Mouse (Mus musculus) hindbrain, embryonic 14.5 days (tissue): ENCODE results near the gene Vps13c. TPM values are rescaled to one million over a fixed set of nuclear protein-coding genes. Genes with fewer than 3 reads are reported as not detected.
A peak's percentile ranks its signal among the peaks of the same experiment; 100 is the strongest.

Source experiments
- ATAC-seq: fragments of 200-750 bp; cut with Nextera tagmentation; 2 replicates; pipeline ENCODE4 v1.8.0; 2017; ENCODE audit warnings: moderate number of reproducible peaks, mild to moderate bottlenecking, moderate TSS enrichment, moderate library complexity; ENCODE audit not compliant: low FRiP score
- DNase-seq: peaks from one replicate; pipeline ENCODE4 v3.0.0-alpha.2; 2015; ENCODE audit warnings: low spot score
- H3K27ac ChIP-seq: fragments of 300-500 bp; sonication (generic); 2 replicates; pipeline ENCODE4 v1.5.1; 2014; ENCODE audit warnings: mild to moderate bottlenecking, moderate library complexity
- H3K27me3 ChIP-seq: fragments of 300-500 bp; sonication (generic); 2 replicates; pipeline ENCODE4 v1.6.1; 2014; ENCODE audit warnings: mild to moderate bottlenecking, low read length, mixed read lengths; ENCODE audit not compliant: control insufficient read depth, insufficient read depth
- H3K36me3 ChIP-seq: fragments of 300-500 bp; sonication (generic); replicated peaks from 2 replicates; pipeline ENCODE4 v1.6.1; 2014; ENCODE audit not compliant: control insufficient read depth, insufficient read depth
- H3K4me1 ChIP-seq: fragments of 300-500 bp; sonication (generic); replicated peaks from 2 replicates; pipeline ENCODE4 v1.6.1; 2014; ENCODE audit warnings: antibody characterized with exemption, low read length, mixed read lengths; ENCODE audit not compliant: control insufficient read depth, insufficient read depth
- H3K4me2 ChIP-seq: fragments of 300-500 bp; sonication (generic); replicated peaks from 2 replicates; pipeline ENCODE4 v1.6.1; 2014; ENCODE audit warnings: mild to moderate bottlenecking, moderate library complexity
- H3K4me3 ChIP-seq: fragments of 300-500 bp; sonication (generic); replicated peaks from 2 replicates; pipeline ENCODE4 v1.5.1; 2014; ENCODE audit warnings: mild to moderate bottlenecking, low read length
- H3K9ac ChIP-seq: fragments of 300-500 bp; sonication (generic); 2 replicates; pipeline ENCODE4 v1.6.1; 2014
- H3K9me3 ChIP-seq: fragments of 300-500 bp; sonication (generic); 2 replicates; pipeline ENCODE4 v1.6.1; 2016; ENCODE audit warnings: low read length; ENCODE audit not compliant: control insufficient read depth
- WGBS: fragments of 180-500 bp; shearing (Covaris S2); extraction: QIAGEN DNeasy Blood & Tissue Kit; methylation state at CpG from one replicate; pipeline ENCODE4 v1.1.7; 2014; 5-methylcytosine and 5-hydroxymethylcytosine counted together
- polyA plus RNA-seq: library from polyadenylated mRNA; unstranded; fragments of >200 nt; fragmentation: Nextera tagmentation; extraction: Ambion mirVana; gene quantifications from 2 replicates; pipeline ENCODE4 v1.2.1, GENCODE M21; 2014

Gene Vps13c
- polyA plus RNA-seq, 1 experiment from 2014 or later, result 15.0 TPM

DNA sequence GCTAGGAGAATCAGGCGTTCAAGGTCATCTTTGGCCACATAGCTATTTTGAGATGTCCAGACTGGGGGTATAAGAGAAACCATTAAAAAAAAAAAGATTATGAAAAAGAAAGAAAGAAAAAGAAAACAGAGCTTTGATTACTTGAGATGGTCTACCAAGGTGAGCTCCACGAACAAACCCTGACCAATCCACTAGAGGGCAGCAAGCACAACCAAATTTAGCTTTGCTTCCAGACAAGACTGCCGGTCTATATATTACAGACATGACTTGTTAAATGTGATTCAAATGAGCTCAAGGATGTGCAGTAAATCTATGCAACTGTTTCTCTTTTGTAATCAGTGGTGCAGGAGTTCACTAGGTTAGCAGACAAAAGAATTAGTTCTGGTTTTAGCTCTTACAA is 12.0 kb upstream of the Vps13c start:
- no peaks in the 10 kb centered on the region for H3K9me3 ChIP-seq
- ATAC-seq (no peak), DNase-seq (peak; percentile 87)
- no peak overlapping the region for H3K9ac ChIP-seq
- no peak overlapping the region for H3K4me3 ChIP-seq
- no peak overlapping the region for H3K27ac ChIP-seq
- H3K4me2 ChIP-seq, result no peak overlapping the region
- H3K27me3 ChIP-seq, result peaks cover 44% of the 10 kb centered on the region
- peaks cover 4% of the 10 kb centered on the region for H3K4me1 ChIP-seq
- H3K36me3 ChIP-seq, result no peaks in the 10 kb centered on the region
- 11% methylated on average over 3 of the region's 3 CpGs for WGBS

DNA sequence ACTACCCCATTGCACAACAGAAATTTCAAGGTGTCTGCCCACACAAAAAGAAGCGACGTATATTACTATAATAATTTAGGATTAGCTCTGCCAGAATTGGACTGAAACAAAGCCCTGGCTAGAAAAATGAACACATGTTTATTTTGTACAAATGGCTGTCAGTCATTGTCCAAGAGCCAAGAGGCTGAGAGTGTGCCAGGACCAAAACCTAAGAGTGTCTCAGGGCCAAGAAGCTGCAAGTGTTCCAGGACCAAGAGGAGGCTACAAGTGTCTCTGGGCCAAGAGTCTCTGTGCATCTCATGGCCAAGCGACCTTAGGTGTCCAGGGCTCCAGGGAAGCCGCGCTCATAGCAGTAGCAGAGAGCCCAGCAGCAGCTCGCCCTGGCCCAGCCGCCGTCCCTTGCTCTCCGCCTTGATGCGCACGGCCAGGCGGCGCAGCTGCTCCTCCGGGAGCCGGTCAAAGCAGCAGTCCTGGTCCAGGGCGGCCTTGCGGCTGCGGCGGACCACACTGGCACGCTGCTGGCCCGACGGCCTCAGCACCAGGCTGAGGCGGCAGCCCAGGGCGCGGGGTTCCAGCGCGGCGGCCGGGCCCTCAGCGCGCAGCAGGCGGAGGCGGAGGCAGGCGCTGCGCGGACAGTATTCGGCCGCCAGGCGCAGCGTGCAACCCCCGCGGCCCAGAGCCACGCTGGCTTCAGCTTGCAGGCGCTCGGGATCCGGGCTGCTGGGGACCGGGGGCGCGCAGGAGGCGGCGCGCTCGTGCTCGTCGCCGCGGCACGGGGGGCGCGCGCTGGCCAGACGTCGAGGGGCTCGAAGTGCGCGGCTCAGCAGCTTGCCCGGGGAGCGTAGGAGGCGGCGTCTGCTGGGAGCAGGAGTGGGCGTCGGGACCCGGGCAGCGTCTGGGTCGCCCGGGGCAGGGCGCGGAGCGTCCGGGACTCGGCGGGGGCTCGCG is 9.5 kb upstream of the Vps13c start:
- H3K4me2 ChIP-seq, result peak overlapping the region; percentile 77
- H3K4me3 ChIP-seq, result peak overlapping the region; percentile 53
- peaks cover 52% of the 10 kb centered on the region for H3K27me3 ChIP-seq
- ATAC-seq (peak; percentile 79), DNase-seq (peak; percentile 64)
- H3K4me1 ChIP-seq, result peaks cover 4% of the 10 kb centered on the region
- no peaks in the 10 kb centered on the region for H3K9me3 ChIP-seq
- 2% methylated on average over 75 of the region's 84 CpGs for WGBS
- peak overlapping the region; percentile 54 for H3K9ac ChIP-seq
- no peak overlapping the region for H3K27ac ChIP-seq
- no peaks in the 10 kb centered on the region for H3K36me3 ChIP-seq

DNA sequence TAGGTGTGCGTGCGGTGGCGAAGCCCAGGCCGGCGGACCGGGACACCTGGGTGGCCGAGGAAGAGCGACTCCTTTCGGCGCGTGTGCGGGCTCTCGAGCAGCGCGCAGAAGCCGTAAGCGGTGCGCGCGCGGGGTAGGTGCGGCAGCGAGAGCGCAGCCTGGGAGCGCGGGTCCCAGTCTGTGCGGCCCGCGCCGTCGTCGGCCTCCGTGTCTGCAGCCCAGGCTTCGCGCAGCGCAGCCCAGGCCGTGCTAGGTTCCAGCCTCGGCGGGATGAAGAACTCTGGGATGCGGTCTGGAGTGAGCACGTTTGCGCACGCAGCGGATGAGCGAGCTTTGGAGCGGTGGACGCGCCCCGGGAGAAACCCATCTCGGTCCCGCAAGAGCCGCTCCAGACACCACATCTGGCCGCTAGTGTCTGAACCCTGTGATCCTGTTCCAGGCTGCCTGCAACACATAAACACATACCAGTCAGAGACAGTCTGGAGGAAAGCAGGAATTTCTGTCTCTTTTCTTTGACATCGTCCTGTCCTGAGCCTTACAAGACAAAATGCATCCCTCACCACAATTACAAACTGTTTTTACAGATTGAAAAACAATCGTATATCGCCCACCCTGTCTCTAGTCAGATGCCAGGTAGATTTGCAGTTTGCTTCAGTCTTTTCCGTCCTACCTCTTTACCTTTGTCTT is 8.7 kb upstream of the Vps13c start:
- peak overlapping the region; percentile 77 for H3K4me2 ChIP-seq
- no peaks in the 10 kb centered on the region for H3K9me3 ChIP-seq
- peaks cover 4% of the 10 kb centered on the region for H3K4me1 ChIP-seq
- DNase-seq, result peak; percentile 54
- ATAC-seq, result peak; percentile 71
- H3K4me3 ChIP-seq, result peak overlapping the region; percentile 53
- H3K27ac ChIP-seq, result no peak overlapping the region
- H3K27me3 ChIP-seq, result peaks cover 52% of the 10 kb centered on the region
- no peaks in the 10 kb centered on the region for H3K36me3 ChIP-seq
- under 1% methylated on average over 55 of the region's 57 CpGs for WGBS
- peak overlapping the region; percentile 54 for H3K9ac ChIP-seq

DNA sequence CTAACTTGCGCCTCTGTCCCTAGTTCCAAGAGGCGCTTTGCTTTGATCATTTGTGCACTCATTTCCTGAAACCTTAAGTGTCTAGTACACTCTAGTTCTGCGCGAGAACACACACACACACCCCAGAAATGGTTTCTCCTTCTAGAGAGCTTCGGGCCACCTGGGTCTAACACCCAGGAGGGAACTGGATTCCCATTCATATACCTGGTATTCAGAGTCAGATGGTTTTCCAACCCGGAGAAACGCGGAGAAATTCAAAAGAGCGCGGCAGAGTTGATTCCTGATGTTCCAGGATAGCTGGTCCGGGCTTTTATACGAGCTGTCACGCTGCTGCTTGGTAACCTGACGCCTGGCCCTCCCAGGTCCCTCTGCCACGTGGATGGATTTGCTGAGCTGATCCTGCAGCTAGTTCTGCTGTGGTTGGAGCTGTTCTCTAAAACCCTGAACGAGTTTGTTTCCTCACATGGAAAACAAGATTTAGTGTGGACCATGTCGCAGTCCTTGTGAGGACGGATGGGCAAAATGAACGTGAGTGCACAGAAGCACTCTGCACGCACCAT is 8.1 kb upstream of the Vps13c start, which contains the start of gene C2cd4a:
TSS of gene C2cd4a (minus strand) at position 285 of the 560 bp plus-strand sequence.
- Histone ChIP-seq H3K4me3 (peak within 1 kb of the TSS; percentile 53), H3K4me1 (peaks cover 4% of the 10 kb centered on the region), H3K27ac (no peak within 1 kb of the TSS), H3K9ac (peak within 1 kb of the TSS; percentile 54), H3K27me3 (peaks cover 52% of the 10 kb centered on the region), H3K4me2 (peak within 1 kb of the TSS; percentile 77), H3K36me3 (no peaks in the 10 kb centered on the region), H3K9me3 (no peaks in the 10 kb centered on the region)
- WGBS, result 5% methylated on average over 20 of the region's 20 CpGs
- ATAC-seq, result no peak
- no peak for DNase-seq

DNA sequence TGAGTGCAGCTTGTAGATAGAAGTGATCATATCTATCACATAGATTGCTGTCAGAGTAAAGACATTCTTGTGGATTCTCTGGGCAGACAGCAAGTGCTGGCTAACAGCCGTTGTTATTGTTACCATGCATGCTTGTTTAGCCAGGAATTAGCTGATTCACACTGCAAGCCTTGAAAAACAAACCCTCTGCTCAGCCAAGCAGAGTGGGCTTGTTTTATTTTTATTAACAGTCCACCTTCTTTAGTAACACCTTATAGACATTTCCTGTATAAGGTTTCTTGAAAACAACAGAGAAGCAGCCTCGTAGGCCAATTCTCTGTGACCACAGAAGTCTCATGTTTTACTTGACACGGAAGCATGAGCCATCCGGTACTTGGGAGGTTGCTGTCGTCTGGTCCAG is 5.7 kb upstream of the Vps13c start:
- H3K4me2 ChIP-seq, result no peak overlapping the region
- H3K9me3 ChIP-seq, result no peaks in the 10 kb centered on the region
- no peak overlapping the region for H3K9ac ChIP-seq
- DNase-seq (no peak), ATAC-seq (no peak)
- H3K4me1 ChIP-seq, result peaks cover 4% of the 10 kb centered on the region
- no peak overlapping the region for H3K27ac ChIP-seq
- H3K4me3 ChIP-seq, result no peak overlapping the region
- 90% methylated on average over 5 of the region's 5 CpGs for WGBS
- H3K36me3 ChIP-seq, result no peaks in the 10 kb centered on the region
- peaks cover 41% of the 10 kb centered on the region for H3K27me3 ChIP-seq

DNA sequence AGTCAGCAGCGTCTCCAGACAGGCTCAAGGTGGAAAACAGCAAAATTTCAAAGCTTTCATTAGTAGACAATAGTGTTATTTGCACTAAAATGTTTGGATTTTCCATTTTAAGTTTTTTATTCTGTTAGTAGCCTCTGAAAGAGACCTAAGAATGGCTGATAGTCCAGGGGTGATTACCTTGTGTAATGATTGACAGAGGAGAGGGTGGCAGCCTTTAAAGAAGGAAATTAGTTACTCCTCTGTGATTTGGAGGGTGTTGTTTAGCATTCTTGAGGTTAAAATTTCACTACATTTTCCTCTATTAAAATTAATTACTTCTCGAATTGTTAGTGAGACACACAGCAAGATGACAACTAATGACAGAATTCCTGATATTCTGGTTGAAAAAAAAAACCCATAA is 2.9 kb upstream of the Vps13c start:
- H3K4me1 ChIP-seq, result peaks cover 12% of the 10 kb centered on the region
- no peak overlapping the region for H3K9ac ChIP-seq
- ATAC-seq (no peak), DNase-seq (no peak)
- no peaks in the 10 kb centered on the region for H3K9me3 ChIP-seq
- no peak overlapping the region for H3K4me3 ChIP-seq
- peaks cover 17% of the 10 kb centered on the region for H3K27me3 ChIP-seq
- H3K36me3 ChIP-seq, result no peaks in the 10 kb centered on the region
- H3K4me2 ChIP-seq, result no peak overlapping the region
- WGBS, result 80% methylated on average over 2 of the region's 2 CpGs
- no peak overlapping the region for H3K27ac ChIP-seq

DNA sequence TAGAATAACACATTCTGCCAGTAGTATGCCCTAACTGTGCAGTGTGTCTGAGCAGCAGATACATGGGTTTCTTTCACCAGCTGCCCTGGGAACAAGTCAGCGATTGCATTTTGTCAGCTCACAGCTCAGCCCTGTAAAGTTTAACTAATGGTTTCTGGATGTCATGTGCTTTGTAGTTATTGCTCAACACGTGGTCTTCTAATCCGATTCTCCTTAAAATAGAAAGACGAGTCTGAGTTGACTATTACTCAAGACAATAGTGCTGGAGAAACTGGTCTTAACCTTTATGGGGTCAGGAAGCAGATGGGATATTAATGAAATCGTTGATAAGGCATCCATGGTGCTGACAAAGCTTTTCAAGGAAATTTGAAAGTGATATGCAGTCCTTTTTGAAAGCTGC is 2.6 kb downstream of the Vps13c start:
- no peak for DNase-seq
- Histone ChIP-seq H3K4me3 (no peak overlapping the region), H3K36me3 (no peaks in the 10 kb centered on the region), H3K9me3 (no peaks in the 10 kb centered on the region), H3K4me2 (no peak overlapping the region), H3K27ac (no peak overlapping the region), H3K4me1 (peaks cover 14% of the 10 kb centered on the region), H3K9ac (no peak overlapping the region), H3K27me3 (no peaks in the 10 kb centered on the region)
- 75% methylated on average over 5 of the region's 5 CpGs for WGBS
- no peak for ATAC-seq

DNA sequence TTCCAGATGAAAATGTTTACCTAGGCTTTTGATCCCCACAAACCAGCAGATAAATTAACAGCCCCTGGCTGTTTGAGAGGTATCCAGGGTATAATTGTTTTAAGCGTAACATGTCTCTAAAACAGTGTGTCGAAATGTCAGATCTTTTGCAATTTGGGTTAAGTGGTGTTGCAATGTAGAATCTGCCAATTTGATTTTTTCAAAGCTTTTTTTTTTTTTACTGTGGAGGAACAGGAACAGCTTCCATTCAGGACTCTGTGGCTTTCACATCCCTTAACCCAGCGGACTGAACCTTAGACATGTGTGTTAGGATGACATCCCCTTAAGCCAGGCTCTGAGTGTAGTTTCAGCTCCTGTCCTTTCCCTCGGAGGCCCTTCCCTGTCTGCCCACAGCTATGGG is 4.8 kb downstream of the Vps13c start:
- Histone ChIP-seq H3K4me1 (peaks cover 14% of the 10 kb centered on the region), H3K4me2 (no peak overlapping the region), H3K9ac (no peak overlapping the region), H3K27me3 (no peaks in the 10 kb centered on the region), H3K4me3 (no peak overlapping the region), H3K27ac (no peak overlapping the region), H3K9me3 (no peaks in the 10 kb centered on the region), H3K36me3 (no peaks in the 10 kb centered on the region)
- ATAC-seq (no peak), DNase-seq (no peak)
- WGBS, result 89% methylated on average over 4 of the region's 4 CpGs

DNA sequence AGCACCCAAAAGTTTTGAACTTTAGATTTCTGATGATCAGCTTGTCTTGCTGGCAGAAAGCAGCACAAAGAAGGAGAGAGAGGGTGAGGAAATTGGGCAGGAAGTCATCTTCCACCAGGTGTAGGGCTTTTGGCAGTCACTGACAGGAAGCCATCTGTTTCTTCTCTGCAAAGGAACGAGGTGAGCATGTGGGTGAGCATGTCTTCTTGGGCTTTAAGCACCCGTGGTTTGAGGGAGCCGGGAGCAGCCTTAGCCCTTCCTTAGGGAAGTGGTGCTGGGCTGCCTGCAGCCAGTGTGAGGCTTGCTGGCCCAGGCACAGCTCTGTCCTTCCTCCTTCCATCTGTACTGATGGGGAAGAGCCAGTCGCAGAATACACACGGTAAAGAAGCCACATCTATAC is 5.5 kb downstream of the Vps13c start:
- ATAC-seq (no peak), DNase-seq (no peak)
- no peak overlapping the region for H3K9ac ChIP-seq
- H3K9me3 ChIP-seq, result no peaks in the 10 kb centered on the region
- no peaks in the 10 kb centered on the region for H3K27me3 ChIP-seq
- no peak overlapping the region for H3K4me3 ChIP-seq
- peaks cover 13% of the 10 kb centered on the region for H3K4me1 ChIP-seq
- H3K27ac ChIP-seq, result no peak overlapping the region
- H3K4me2 ChIP-seq, result no peak overlapping the region
- no peaks in the 10 kb centered on the region for H3K36me3 ChIP-seq
- 88% methylated on average over 5 of the region's 5 CpGs for WGBS
